Mouse (Mus musculus) ES-E14 (cell line): ENCODE results near the gene Gm6871. TPM values are rescaled to one million over a fixed set of nuclear protein-coding genes. Genes with fewer than 3 reads are reported as not detected.
"Not testable (repeated sequence)": the region's sequence is repeated elsewhere in the genome, so short reads cannot be mapped to it uniquely, and the experiment has no call there.

Experiments used
- DNase-seq: peaks from one replicate; pipeline ENCODE4 v3.0.0-alpha.2; 2013; ENCODE audit warnings: low read depth, low spot score
- H3K27ac ChIP-seq: 2 replicates; pipeline ENCODE4 v1.5.1; 2012; ENCODE audit warnings: low read depth, mild to moderate bottlenecking, low read length, moderate library complexity, mixed read lengths; ENCODE audit not compliant: poor library complexity, insufficient read depth, severe bottlenecking
- H3K36me3 ChIP-seq: 2 replicates; pipeline ENCODE4 v1.6.1; 2012; ENCODE audit warnings: mild to moderate bottlenecking, low read length, moderate library complexity, mixed read lengths; ENCODE audit not compliant: control insufficient read depth, poor library complexity, insufficient read depth, severe bottlenecking
- H3K4me1 ChIP-seq, 2 experiments: fragments of 150-350 bp in 1 of 2; sonication (generic) in 1 of 2; 2 replicates each; pipeline ENCODE4 v1.6.1; 2012; ENCODE audit warnings: low read length in 2 of 2, mild to moderate bottlenecking in 1 of 2, mixed read lengths in 1 of 2; ENCODE audit not compliant: control insufficient read depth in 2 of 2, insufficient read depth in 2 of 2, poor library complexity in 1 of 2
- H3K4me3 ChIP-seq, 2 experiments: fragments of 150-350 bp in 1 of 2; sonication (generic) in 1 of 2; 2 replicates each; pipeline ENCODE4 v1.5.1; 2012; ENCODE audit warnings: low read length in 2 of 2, low read depth in 1 of 2, mild to moderate bottlenecking in 1 of 2, mixed read lengths in 1 of 2; ENCODE audit not compliant: insufficient read depth in 1 of 2, poor library complexity in 1 of 2, severe bottlenecking in 1 of 2
- H3K9ac ChIP-seq: 2 replicates; pipeline ENCODE4 v1.6.1; 2012; ENCODE audit warnings: low read depth, mild to moderate bottlenecking, low read length, mixed read lengths; ENCODE audit not compliant: poor library complexity, insufficient read depth, severe bottlenecking
- H3K9me3 ChIP-seq: fragments of 150-350 bp; sonication (generic); 2 replicates; pipeline ENCODE4 v1.6.1; 2012; ENCODE audit warnings: low read depth, mild to moderate bottlenecking, low read length; ENCODE audit not compliant: control insufficient read depth, insufficient read depth
- CHD2 ChIP-seq: IDR thresholded peaks from 2 replicates; pipeline ENCODE4 v1.6.1; 2014; ENCODE audit warnings: mild to moderate bottlenecking, low read depth, low read length, inconsistent platforms
- HCFC1 ChIP-seq: IDR thresholded peaks from 2 replicates; pipeline ENCODE4 v1.6.1; 2012; ENCODE audit warnings: low read length, inconsistent platforms, borderline replicate concordance; ENCODE audit not compliant: insufficient read depth
- MAFK ChIP-seq: IDR thresholded peaks from 2 replicates; pipeline ENCODE4 v1.6.1; 2014; ENCODE audit warnings: mild to moderate bottlenecking, low read depth, low read length, inconsistent platforms; ENCODE audit not compliant: insufficient read depth
- ZC3H11A ChIP-seq: IDR thresholded peaks from 2 replicates; pipeline ENCODE4 v1.6.1; 2012; ENCODE audit warnings: low read depth, mild to moderate bottlenecking, inconsistent platforms, low read length, borderline replicate concordance
- ZNF384 ChIP-seq: IDR thresholded peaks from 2 replicates; pipeline ENCODE4 v1.6.1; 2012; ENCODE audit warnings: low read depth, low read length, inconsistent platforms
- in situ Hi-C, 2 experiments: fragments of 600-800 bp; cut with MboI; formaldehyde crosslinking; loops; one replicate each; pipeline ENCODE4 v1.15.1; 2025; ENCODE audit warnings: low sequenced_read_pairs in 2 of 2, inconsistent platforms in 1 of 2; ENCODE audit not compliant: unreplicated experiment in 2 of 2
- total RNA-seq: library from RNA; depleted of rRNA; stranded (reverse); fragments of 300-350 nt; gene quantifications from 2 replicates; pipeline ENCODE4 v1.2.3, GENCODE M21; 2012

Gm6871 gene
- total RNA-seq, 1 experiment = 67.1 TPM

DNA sequence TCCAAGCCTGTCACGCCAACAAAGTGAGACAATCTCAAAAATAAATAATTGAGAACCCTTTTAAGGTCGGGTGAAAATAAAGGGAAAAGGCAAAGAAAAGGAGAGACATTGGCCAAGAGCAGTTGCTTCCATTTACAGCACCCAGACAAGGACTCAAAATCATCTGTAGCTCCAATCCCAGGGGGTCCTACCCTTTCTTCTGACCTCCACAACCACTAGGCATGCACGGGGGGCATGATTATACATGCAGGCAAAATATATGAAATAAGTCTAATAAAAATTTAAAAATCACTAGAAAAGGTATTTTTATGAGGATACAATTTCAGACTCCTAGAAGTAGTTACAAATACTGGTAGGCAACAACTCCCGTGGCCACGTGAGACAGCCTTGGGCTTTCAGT is 25.2 kb upstream of the Gm6871 start:
- H3K27ac ChIP-seq = 0 out of 2 replicates have a peak overlapping the region, but pooled peaks have one; percentile 68

DNA sequence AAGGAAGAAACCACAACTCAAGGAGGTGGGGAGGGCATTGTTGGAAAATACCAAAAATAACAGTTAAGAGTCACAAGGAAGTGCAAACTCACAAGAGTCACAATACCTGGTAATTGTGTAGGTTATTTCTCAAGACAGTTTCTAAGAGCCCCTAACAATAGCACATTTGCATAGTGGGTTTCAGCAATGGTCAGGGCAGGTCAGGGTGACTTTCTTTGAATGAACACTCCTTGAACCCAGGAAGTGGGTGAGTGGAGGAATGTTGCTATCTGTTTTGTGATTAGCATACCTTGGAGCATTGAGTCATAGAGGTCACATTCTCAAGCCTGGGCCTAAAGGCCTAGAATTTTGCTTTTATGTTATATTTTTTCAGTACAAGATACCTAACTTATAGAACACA is 14.4 kb upstream of the Gm6871 start:
- H3K9ac ChIP-seq, DNase-seq, H3K4me1 ChIP-seq, H3K36me3 ChIP-seq, H3K9me3 ChIP-seq, H3K4me3 ChIP-seq, in situ Hi-C loops: not testable (repeated sequence)
- H3K27ac ChIP-seq = peak overlapping the region; percentile 81; the same call in 1 of the 2 replicates

More for the DNA sequence above, 25.2 kb upstream of the Gm6871 start:
- TF ChIP-seq ZC3H11A (no peak), MAFK (no peak), HCFC1 (no peak), CHD2 (no peak), ZNF384 (no peak)
- Histone ChIP-seq H3K36me3 (no peaks in the 10 kb centered on the region), H3K9me3 (no peaks in the 10 kb centered on the region), H3K9ac (peak overlapping the region; percentile 91), H3K4me3 (peak overlapping the region; percentile 76 to 97), H3K4me1 (peaks cover 2 to 5% of the 10 kb centered on the region in 2 experiments; a peak in 2 of 4 replicates)
- in situ Hi-C loops = no loop called here
- DNase-seq = no peak

DNA sequence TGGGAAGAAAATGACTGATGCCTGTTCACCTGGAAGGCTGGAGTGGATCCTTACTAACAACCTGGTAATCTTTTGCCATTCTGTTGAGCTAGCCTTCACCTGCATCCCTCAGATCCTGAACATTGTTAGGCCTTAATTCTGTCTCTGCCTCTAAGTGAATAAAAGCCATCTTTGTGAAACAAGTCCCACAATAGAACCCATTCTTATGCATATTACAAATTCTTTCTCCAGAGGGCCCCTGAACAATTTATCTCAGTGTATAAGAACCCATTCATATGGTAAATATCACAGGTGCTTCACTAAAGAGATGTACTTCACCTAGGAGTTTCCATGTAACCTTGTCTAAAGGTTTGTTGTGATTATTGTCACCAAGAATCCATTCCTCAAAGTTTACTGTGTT is 8.6 kb upstream of the Gm6871 start:
- peak overlapping the region; percentile 90; the same call in 1 of the 2 replicates for H3K27ac ChIP-seq
- no peak overlapping the region for H3K4me3 ChIP-seq
- in situ Hi-C loops = no loop called here
- peaks cover under 1% of the 10 kb centered on the region; the same call in 1 of the 2 replicates for H3K9me3 ChIP-seq
- H3K9ac ChIP-seq = no peak overlapping the region
- H3K4me1 ChIP-seq = peaks cover 4 to 11% of the 10 kb centered on the region in 2 experiments
- peak; percentile 79; the same call in 1 of the 2 replicates for TF ChIP-seq CHD2
- no peak for TF ChIP-seq MAFK
- TF ChIP-seq ZNF384 = 0 out of 2 replicates have a peak, but pooled peaks have one; percentile 4
- no peak for TF ChIP-seq ZC3H11A
- no peak for TF ChIP-seq HCFC1
- H3K36me3 ChIP-seq = no peaks in the 10 kb centered on the region
- peak; percentile 63 for DNase-seq

DNA sequence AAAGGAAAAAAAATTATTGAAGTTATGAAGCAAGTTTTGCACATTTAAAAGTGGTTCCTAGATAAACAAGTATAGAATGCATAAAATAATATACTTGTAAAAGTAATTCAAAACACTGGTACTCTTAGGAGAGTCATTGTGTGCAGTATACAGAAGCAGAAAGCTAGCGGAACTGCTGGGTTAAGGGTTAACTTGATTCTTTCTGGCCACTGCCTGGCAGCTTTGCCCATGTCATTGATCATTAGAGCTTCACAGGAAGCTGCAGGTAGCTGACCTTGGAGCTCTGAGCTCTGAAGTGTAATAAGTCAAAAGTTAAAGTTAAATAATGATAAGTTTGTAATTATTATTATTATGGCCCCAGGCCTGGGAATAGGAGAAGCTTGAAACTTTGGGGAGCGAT is 4.5 kb upstream of the Gm6871 start:
- Histone ChIP-seq H3K4me1 (peaks cover 4 to 9% of the 10 kb centered on the region in 2 experiments), H3K4me3 (no peak overlapping the region), H3K9ac (no peak overlapping the region), H3K36me3 (no peaks in the 10 kb centered on the region), H3K9me3 (no peaks in the 10 kb centered on the region), H3K27ac (no peak overlapping the region)
- no peak for TF ChIP-seq HCFC1
- no peak for TF ChIP-seq CHD2
- no peak for TF ChIP-seq MAFK
- no peak for TF ChIP-seq ZNF384
- no peak for TF ChIP-seq ZC3H11A
- in situ Hi-C loops = no loop called here
- DNase-seq = no peak

DNA sequence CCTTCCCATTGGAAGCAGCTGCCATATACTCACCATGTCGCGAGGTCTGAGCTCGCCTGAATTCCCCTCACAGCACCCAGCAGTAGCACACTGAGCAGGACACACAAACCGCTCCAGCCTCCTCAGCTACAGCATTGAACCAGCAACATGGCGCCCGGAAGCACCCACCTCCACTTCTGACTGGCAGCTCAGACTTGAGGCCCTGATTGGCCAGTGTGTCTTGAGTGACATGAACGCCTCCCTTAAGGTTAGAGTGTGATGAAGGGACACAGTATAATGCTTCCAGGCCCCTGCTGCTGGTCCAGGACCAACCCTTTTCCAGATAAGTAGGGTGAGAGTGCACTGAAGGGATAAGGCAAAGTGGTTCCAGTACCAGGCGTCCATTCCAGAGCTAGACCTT is 12.8 kb downstream of the Gm6871 start:
- peak; percentile 78 for DNase-seq
- Histone ChIP-seq H3K9ac (peak overlapping the region; percentile 90), H3K36me3 (peaks cover 9% of the 10 kb centered on the region), H3K27ac (peak overlapping the region; percentile 70), H3K4me3 (peak overlapping the region; percentile 89 to 99), H3K4me1 (peaks cover 2 to 4% of the 10 kb centered on the region in 2 experiments; a peak in 1 of 4 replicates), H3K9me3 (no peaks in the 10 kb centered on the region)
- in situ Hi-C loops = no loop called here
- TF ChIP-seq ZNF384 (no peak), CHD2 (peak; percentile 68)
